Mouse (Mus musculus): ENCODE data around the gene A930033H14Rik. TPM values are rescaled to one million over a fixed set of nuclear protein-coding genes. Genes with fewer than 3 reads are reported as not detected.

Gene A930033H14Rik
- polyA plus RNA-seq, 1 experiment from 2014 or later = 1.9 TPM

- no peak overlapping the region for H3K4me2 ChIP-seq
- ATAC-seq (ENCODE audit: insufficient read depth) (no peak), DNase-seq (no peak)
- H3K27ac ChIP-seq (ENCODE audit: low read depth) = no peak overlapping the region
- no peaks in the 10 kb centered on the region for H3K9me3 ChIP-seq (ENCODE audit: low read depth, low read length)
- no peak overlapping the region for H3K9ac ChIP-seq
- TF ChIP-seq CTCF (IDR thresholded peaks at IDR 0.05; ENCODE audit: low read depth) = no peak
- H3K4me1 ChIP-seq (ENCODE audit: insufficient read depth) = no peaks in the 10 kb centered on the region
- no peaks in the 10 kb centered on the region for H3K36me3 ChIP-seq (ENCODE audit: insufficient read depth)
- no peak overlapping the region for H3K4me3 ChIP-seq (ENCODE audit: low read depth, low read length)
- 94% methylated on average over 5 of the region's 5 CpGs for WGBS
- H3K27me3 ChIP-seq (ENCODE audit: insufficient read depth, low read length) = no peaks in the 10 kb centered on the region
These were observed 20.6 kb downstream of the A930033H14Rik start for GRCm38 (mm10) chr10:69192266-69192665.

- DNase-seq = no peak
- H3K9ac ChIP-seq = no peak overlapping the region
- no peak overlapping the region for H3K4me2 ChIP-seq
- H3K36me3 ChIP-seq (ENCODE audit: insufficient read depth) = no peaks in the 10 kb centered on the region
- no peak overlapping the region for H3K4me3 ChIP-seq (ENCODE audit: low read depth, low read length)
- no peak for ATAC-seq (ENCODE audit: insufficient read depth)
- H3K27me3 ChIP-seq (ENCODE audit: insufficient read depth, low read length) = no peaks in the 10 kb centered on the region
- no peaks in the 10 kb centered on the region for H3K4me1 ChIP-seq (ENCODE audit: insufficient read depth)
- no peaks in the 10 kb centered on the region for H3K9me3 ChIP-seq (ENCODE audit: low read depth, low read length)
- WGBS = 71% methylated on average over 10 of the region's 10 CpGs
- no peak overlapping the region for H3K27ac ChIP-seq (ENCODE audit: low read depth)
- TF ChIP-seq CTCF (IDR thresholded peaks at IDR 0.05; ENCODE audit: low read depth) = no peak
These were observed 22.3 kb downstream of the A930033H14Rik start for GRCm38 (mm10) chr10:69190434-69191160.

DNA sequence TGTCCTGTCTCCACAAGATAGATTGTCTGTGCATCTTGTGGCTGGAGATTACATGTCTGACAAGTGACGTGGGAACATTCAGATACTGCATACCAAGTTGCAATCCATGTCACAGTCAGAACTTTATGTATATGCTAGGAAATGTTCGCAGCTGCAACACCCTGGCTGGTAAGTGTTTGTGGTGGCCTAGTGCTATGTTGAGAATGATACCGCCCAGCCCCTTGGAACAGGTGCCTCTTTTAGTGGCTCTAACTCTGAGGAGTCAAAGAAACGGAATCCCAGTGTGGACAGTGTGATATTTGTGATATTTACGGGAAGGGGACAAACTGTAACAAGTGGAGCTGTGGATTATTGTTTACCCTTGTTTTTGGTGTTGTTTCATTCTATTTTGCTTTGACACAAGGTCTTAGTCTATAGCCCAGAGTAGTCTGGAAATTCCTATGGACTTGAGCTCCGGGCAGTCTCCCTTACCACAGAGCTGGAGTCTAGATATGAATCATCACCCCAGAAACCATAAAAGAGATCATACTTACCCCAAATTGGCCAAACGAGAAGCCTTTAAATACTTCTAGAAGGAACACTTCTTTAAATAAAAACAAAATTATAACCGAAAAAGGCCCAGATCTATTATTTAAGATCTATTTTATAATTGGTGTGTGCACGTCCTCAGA, 25.0 kb downstream of the A930033H14Rik start:
- WGBS = 77% methylated on average over 9 of the region's 9 CpGs
- H3K4me2 ChIP-seq = no peak overlapping the region

GRCm38 (mm10) chr10:69185894-69186893, 26.7 kb downstream of the A930033H14Rik start:
- H3K9me3 ChIP-seq (ENCODE audit: low read depth, low read length) = no peaks in the 10 kb centered on the region
- no peaks in the 10 kb centered on the region for H3K27me3 ChIP-seq (ENCODE audit: insufficient read depth, low read length)
- TF ChIP-seq CTCF (IDR thresholded peaks at IDR 0.05; ENCODE audit: low read depth) = peak; percentile 75
- H3K9ac ChIP-seq = no peak overlapping the region
- peak overlapping the region; percentile 20 for H3K4me3 ChIP-seq (ENCODE audit: low read depth, low read length)
- DNase-seq (peak; percentile 91), ATAC-seq (ENCODE audit: insufficient read depth) (peak; percentile 88)
- peak overlapping the region; percentile 86 for H3K27ac ChIP-seq (ENCODE audit: low read depth)
- H3K4me1 ChIP-seq (ENCODE audit: insufficient read depth) = 0 out of 2 replicates have a peak, but pooled peaks cover 5% of the 10 kb centered on the region
- 14% methylated on average over 21 of the region's 21 CpGs for WGBS
- peak overlapping the region; percentile 50 for H3K4me2 ChIP-seq
- no peaks in the 10 kb centered on the region for H3K36me3 ChIP-seq (ENCODE audit: insufficient read depth)

More for the DNA sequence above, 25.0 kb downstream of the A930033H14Rik start:
- Histone ChIP-seq H3K9me3 (ENCODE audit: low read depth, low read length) (no peaks in the 10 kb centered on the region), H3K4me3 (ENCODE audit: low read depth, low read length) (no peak overlapping the region), H3K4me1 (ENCODE audit: insufficient read depth) (0 out of 2 replicates have a peak, but pooled peaks cover 5% of the 10 kb centered on the region), H3K9ac (no peak overlapping the region), H3K36me3 (ENCODE audit: insufficient read depth) (no peaks in the 10 kb centered on the region), H3K27me3 (ENCODE audit: insufficient read depth, low read length) (no peaks in the 10 kb centered on the region), H3K27ac (ENCODE audit: low read depth) (no peak overlapping the region)
- no peak for TF ChIP-seq CTCF (IDR thresholded peaks at IDR 0.05; ENCODE audit: low read depth)
- DNase-seq (no peak), ATAC-seq (ENCODE audit: insufficient read depth) (no peak)

- Histone ChIP-seq H3K27ac (ENCODE audit: low read depth) (peak overlapping the region; percentile 86), H3K9me3 (ENCODE audit: low read depth, low read length) (no peaks in the 10 kb centered on the region), H3K4me2 (peak overlapping the region; percentile 50), H3K4me1 (ENCODE audit: insufficient read depth) (0 out of 2 replicates have a peak, but pooled peaks cover 5% of the 10 kb centered on the region), H3K27me3 (ENCODE audit: insufficient read depth, low read length) (no peaks in the 10 kb centered on the region), H3K4me3 (ENCODE audit: low read depth, low read length) (no peak overlapping the region), H3K9ac (no peak overlapping the region), H3K36me3 (ENCODE audit: insufficient read depth) (no peaks in the 10 kb centered on the region)
- 0 out of 2 replicates have a peak, but pooled peaks have one; percentile 38 for ATAC-seq (ENCODE audit: insufficient read depth)
- no peak for TF ChIP-seq CTCF (IDR thresholded peaks at IDR 0.05; ENCODE audit: low read depth)
- WGBS = 61% methylated on average over 4 of the region's 4 CpGs
- DNase-seq = no peak
These were observed 27.5 kb downstream of the A930033H14Rik start for GRCm38 (mm10) chr10:69185431-69185830.

DNA sequence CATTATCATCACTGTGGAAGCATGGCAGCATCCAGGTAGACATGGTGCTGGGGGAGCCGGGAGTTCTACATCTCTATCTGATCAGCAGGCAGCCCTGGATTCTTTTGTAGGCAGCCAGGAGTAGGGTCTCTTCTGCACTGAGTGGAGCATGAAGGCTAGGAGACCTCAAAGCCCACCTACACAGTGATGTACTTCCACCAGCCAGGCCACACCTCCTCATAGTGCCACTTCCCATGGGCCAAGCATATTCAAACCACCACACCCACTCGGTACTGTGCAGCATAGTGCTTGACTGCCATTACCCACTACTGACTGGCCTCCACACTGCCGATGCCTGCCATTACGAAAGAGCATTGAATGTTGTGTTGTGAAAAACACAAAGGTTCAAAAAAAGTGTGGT, 28.0 kb downstream of the A930033H14Rik start:
- ATAC-seq (ENCODE audit: insufficient read depth) (peak; percentile 29; the same call in 1 of the 2 replicates), DNase-seq (no peak)
- Histone ChIP-seq H3K4me2 (no peak overlapping the region), H3K27ac (ENCODE audit: low read depth) (peak overlapping the region; percentile 86; the same call in 1 of the 2 replicates), H3K9ac (no peak overlapping the region), H3K27me3 (ENCODE audit: insufficient read depth, low read length) (no peaks in the 10 kb centered on the region), H3K9me3 (ENCODE audit: low read depth, low read length) (no peaks in the 10 kb centered on the region), H3K4me3 (ENCODE audit: low read depth, low read length) (no peak overlapping the region), H3K36me3 (ENCODE audit: insufficient read depth) (no peaks in the 10 kb centered on the region), H3K4me1 (ENCODE audit: insufficient read depth) (0 out of 2 replicates have a peak, but pooled peaks cover 5% of the 10 kb centered on the region)
- TF ChIP-seq CTCF (IDR thresholded peaks at IDR 0.05; ENCODE audit: low read depth) = no peak
- 93% methylated on average over 4 of the region's 4 CpGs for whole genome bisulfite sequencing

Measured in lung, embryonic 14.5 days (tissue).